ENCODE assay signal across 9 mouse cellular contexts in the genomic region with DNA sequence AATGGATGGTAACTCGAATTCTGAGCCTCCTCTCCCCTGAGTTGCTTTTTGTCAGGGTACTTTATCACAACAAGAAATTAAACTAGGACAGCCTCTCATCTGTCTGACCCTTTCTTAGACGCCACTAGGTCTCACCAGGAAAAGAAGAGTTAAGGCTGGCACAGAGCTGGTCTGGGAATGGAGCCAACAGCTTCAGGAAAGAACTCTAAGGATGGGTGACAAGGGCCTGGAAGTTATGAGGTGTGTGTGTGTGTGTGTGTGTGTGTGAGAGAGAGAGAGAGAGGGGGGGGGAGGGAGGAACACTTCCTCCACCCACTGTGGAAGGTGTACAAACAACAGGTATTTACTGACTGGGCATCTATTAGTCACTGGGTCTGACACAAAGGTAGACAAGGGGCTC.
DNase-seq lines count a peak whose midpoint lies in the region; ATAC-seq lines count a peak whose summit lies in the region.
"Had no signal": no experiment of that assay in that cellular context is flagged by ENCODE, and none has a peak within 500 bp of the region (broad histone marks: within the 10 kb centered on the region; RNA-seq: fewer than 3 reads in every experiment).

No protein-coding gene starts in this region.

- H3K4me2 ChIP-seq in hindbrain, embryonic 15.5 days = no peak overlapping the region
- no peak overlapping the region for H3K4me2 ChIP-seq in hindbrain, embryonic 11.5 days (replicated peaks; ENCODE audit: low read depth, low read length)
- H3K4me2 ChIP-seq: liver, embryonic 15.5 days had no signal

- DNase-seq in hindbrain, embryonic 11.5 days (ENCODE audit: low spot score) = no peak
- DNase-seq in 3134 (ENCODE audit: extremely low read depth, insufficient read length, low spot score) (peak; percentile 39), NIH3T3 (ENCODE audit: low read depth) (peak; percentile 48)
- DNase-seq in kidney, postnatal 36 days = peak; percentile 64 to 75
- no peak for DNase-seq in spleen, adult 18-20 months

- H3K27me3 ChIP-seq in hindbrain, embryonic 15.5 days = no peaks in the 10 kb centered on the region
- H3K27me3 ChIP-seq in hindbrain, embryonic 11.5 days (ENCODE audit: control insufficient read depth, insufficient read depth, low read length) = no peaks in the 10 kb centered on the region
- H3K27me3 ChIP-seq: liver, embryonic 15.5 days; Patski had no signal

- 59% methylated on average over 2 of the region's 2 CpGs for WGBS in hindbrain, embryonic 15.5 days
- 89% methylated on average over 2 of the region's 2 CpGs for WGBS in hindbrain, embryonic 11.5 days

- no peak for ATAC-seq in hindbrain, embryonic 15.5 days (ENCODE audit: low FRiP score, low read depth)
- ATAC-seq in hindbrain, embryonic 11.5 days (ENCODE audit: low FRiP score) = no peak
- ATAC-seq in erythroid progenitor cell, adult 5-6 weeks (replicated peaks; ENCODE audit: low FRiP score, poor library complexity, severe bottlenecking) = no peak
- ATAC-seq: Patski had no signal

- H3K36me3 ChIP-seq in hindbrain, embryonic 15.5 days = no peaks in the 10 kb centered on the region
- H3K36me3 ChIP-seq in hindbrain, embryonic 11.5 days (ENCODE audit: control insufficient read depth, insufficient read depth, low read length) = no peaks in the 10 kb centered on the region
- H3K36me3 ChIP-seq: liver, embryonic 15.5 days had no signal

- H3K9me3 ChIP-seq in hindbrain, embryonic 15.5 days = no peaks in the 10 kb centered on the region
- no peaks in the 10 kb centered on the region for H3K9me3 ChIP-seq in hindbrain, embryonic 11.5 days (ENCODE audit: control insufficient read depth, low read length)
- H3K9me3 ChIP-seq: liver, embryonic 15.5 days had no signal

- H3K27ac ChIP-seq in hindbrain, embryonic 15.5 days (replicated peaks) = 0 out of 2 replicates have a peak overlapping the region, but pooled peaks have one; percentile 49
- H3K27ac ChIP-seq in hindbrain, embryonic 11.5 days (ENCODE audit: low read depth, low read length) = no peak overlapping the region
- H3K27ac ChIP-seq: liver, embryonic 15.5 days had no signal

- peaks cover 19% of the 10 kb centered on the region for H3K4me1 ChIP-seq in hindbrain, embryonic 15.5 days (replicated peaks)
- no peaks in the 10 kb centered on the region for H3K4me1 ChIP-seq in hindbrain, embryonic 11.5 days (replicated peaks; ENCODE audit: control insufficient read depth, insufficient read depth, low read length)

- H3K4me3 ChIP-seq in hindbrain, embryonic 15.5 days = no peak overlapping the region
- H3K4me3 ChIP-seq in hindbrain, embryonic 11.5 days (ENCODE audit: low read depth, low read length) = no peak overlapping the region
- H3K4me3 ChIP-seq: liver, embryonic 15.5 days had no signal

- no peak overlapping the region for H3K9ac ChIP-seq in hindbrain, embryonic 15.5 days
- no peak overlapping the region for H3K9ac ChIP-seq in hindbrain, embryonic 11.5 days (ENCODE audit: low read depth, low read length)
- H3K9ac ChIP-seq: liver, embryonic 15.5 days had no signal

Comparison
In these comparisons a context has a peak if more than half of its experiments do, and no peak if none do; other contexts are left out.
1. DNase-seq: peak in 3134 (single experiment), NIH3T3 (single experiment) and kidney, postnatal 36 days (2 of 2); none in hindbrain, embryonic 11.5 days (single experiment) and spleen, adult 18-20 months (0 of 2).